Mouse (Mus musculus) thymus, adult 2 months (tissue): Measurements from ENCODE around the gene Vmn1r227.

Experiments
- CTCF ChIP-seq: fragments of 200-500 bp; IDR thresholded peaks from 2 replicates; pipeline ENCODE4 v1.5.1; 2012; ENCODE audit warnings: mild to moderate bottlenecking, control low read depth, low read length, moderate library complexity, borderline replicate concordance; ENCODE audit not compliant: control insufficient read depth, poor library complexity, insufficient read depth; ENCODE audit errors: extremely low read depth
- POLR2A ChIP-seq: fragments of 200-500 bp; IDR thresholded peaks from 2 replicates; pipeline ENCODE4 v1.6.1; 2012; ENCODE audit warnings: mild to moderate bottlenecking, low read length, control low read depth, moderate library complexity; ENCODE audit not compliant: control insufficient read depth, poor library complexity, insufficient read depth; ENCODE audit errors: extremely low read depth

DNA sequence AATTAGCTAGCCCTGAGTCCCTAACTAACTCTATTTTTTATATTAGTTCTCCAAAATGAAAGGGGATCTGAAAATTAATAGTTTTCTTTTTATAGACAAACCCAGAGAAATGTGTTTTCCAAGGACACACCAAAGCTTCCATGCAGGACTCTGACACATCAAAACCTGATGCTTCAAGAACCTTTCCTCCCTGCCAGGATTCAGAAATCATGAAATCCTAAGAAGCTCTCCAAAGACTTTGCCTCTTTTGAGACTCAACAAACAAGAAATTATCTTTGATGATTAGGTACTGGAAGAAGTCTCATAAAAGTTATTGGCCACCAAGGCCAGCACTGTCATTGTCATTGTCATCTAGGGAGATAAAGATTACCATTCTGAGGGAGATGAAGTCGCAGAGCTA is at the start of gene Vmn1r227:
- no peak for TF ChIP-seq POLR2A
- TF ChIP-seq CTCF: no peak
